Mouse (Mus musculus): ENCODE measurements at regions not wholly inside any gene's neighbourhood (a gene's known extent, or its start where the extent isn't known, plus 50 kb on each side); places are given as distances from the start of the nearest gene placed in this dataset.
A peak's percentile ranks its signal among the peaks of the same experiment; 100 is the strongest.

DNA sequence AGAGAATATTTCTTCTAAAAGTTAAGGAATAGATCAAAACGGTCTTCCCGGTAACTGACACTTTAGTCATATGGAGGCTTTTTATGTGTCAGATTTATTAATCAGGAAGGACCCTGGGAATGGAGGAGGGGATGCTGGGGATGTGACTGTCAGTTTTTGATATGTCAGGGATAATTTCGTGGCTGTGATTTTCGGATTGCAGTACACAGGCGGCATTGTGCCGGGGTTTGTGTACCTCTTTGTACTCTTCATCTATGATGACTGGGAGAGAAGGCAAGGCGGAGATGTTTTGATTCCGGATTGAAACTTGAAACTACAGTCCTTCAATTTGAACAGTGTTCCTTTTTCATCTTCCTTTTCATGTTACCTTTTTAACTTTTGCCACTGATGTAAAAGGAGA lies 344.2 kb downstream of the Mdfic start:
- no peak for DNase-seq (ENCODE audit: low read depth, low spot score)

DNA sequence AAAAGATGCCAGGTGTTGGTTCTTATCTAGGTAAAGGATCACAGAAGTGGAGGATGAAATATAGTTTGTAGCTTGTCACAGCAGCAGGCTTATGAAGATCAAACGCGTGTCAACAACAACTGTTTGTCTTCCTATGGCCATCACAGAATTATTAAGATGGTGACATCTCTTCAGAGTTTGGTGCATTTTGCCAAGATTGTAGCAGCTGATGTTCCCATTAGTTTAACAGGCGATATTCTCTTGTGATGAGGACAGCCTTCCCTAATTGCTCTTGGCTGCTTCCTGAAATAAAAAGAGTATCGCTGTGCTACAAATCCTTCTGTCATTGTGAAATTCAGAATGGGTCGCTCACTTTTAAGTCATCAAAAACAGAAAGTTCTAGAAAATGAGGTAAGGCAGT lies 344.7 kb downstream of the Mdfic start:
- no peak for DNase-seq (ENCODE audit: low read depth, low spot score)

DNA sequence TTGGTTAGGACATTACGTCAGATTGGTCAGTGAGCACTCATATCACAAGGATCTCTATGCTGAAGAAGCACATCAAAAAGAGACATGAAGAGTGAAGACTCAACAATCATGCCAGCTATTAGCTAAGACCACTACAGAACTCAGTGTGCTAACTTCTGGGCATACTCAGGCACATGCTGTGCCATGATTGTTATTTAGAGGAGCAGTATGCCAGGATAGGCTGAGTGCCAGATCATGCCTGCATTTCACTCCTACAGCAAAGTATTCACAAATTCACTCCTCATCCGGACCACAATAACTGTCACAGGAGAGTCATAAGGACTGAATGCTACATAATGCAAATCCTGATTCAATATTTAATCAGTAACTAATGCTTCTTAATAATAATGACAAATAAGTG lies 355.8 kb downstream of the Mdfic start:
- no peak for DNase-seq (ENCODE audit: low read depth, low spot score)

DNA sequence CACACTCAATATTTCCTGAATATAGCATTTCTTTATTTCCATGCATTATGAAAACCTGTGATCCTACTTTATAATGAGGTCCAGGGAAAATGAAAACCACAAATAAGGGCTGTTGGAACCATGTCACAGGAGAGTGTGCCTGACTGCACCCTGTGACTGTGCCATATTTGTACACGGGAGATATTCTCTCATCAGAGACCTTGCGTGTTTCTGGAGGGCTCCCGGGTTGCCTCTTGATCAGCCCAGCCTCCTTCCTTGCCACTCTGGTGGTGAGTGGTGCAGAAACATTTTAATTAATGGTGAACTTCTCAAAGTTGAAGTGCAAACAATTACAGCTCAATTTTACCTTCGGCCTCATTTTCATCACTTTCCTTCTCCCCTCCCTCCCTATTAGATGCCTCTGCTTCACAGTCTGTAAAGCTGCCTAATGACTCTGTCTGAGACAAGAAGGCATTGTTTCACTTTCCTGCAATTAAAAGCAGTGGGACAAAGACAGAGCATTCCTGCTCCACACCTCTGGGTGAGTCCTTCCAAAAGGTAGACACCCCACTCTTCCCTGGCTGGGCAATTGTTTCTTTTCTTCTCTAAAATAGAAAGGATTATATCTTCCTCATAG lies 356.8 kb downstream of the Mdfic start:
- no peak for DNase-seq (ENCODE audit: low read depth, low spot score)

DNA sequence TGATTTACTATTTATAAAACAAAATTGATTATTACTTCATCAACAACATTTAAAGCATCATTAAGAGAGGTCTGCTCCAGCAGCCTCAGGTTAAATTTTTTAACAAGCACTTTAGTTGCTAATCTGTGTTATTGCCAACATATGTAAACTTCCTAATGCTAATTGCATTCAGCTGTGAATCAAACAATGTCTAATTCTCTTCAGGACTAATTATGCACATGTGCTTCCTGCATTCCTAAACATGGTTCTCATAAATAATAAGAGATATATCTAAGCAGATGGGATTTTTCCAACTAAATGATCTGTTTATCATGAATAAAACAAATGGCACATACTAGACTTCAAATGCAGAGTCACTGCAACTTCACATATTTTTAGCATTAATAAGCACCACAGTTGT lies 357.5 kb downstream of the Mdfic start:
- no peak for DNase-seq (ENCODE audit: low read depth, low spot score)

DNA sequence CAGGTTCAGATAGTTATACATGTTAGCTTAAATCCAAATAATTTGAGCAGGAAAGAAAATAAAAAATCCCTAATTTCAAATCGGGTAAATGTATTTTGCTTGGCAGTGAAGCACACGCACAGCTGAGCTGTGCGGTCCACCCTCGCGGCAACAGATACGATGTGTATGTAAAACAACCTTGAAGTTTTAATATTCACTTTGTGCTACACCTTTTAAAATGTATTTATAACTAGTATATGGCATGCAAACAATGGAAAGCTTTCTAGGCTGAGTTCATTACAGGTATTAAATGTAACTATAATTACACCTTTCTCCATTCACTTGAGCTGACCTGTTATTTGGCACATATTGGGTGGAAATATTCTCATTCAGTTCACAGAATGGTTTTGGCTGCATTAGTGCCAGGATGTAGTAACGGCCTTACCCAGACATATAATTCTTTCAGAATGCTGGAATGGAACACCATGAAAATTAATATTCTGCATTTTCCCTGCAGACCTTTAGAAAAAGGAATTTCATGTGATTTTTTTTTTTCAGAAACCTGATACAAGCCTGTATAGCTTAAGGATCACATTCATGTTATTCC lies 366.6 kb downstream of the Mdfic start:
- DNase-seq (ENCODE audit: low read depth, low spot score) = no peak

DNA sequence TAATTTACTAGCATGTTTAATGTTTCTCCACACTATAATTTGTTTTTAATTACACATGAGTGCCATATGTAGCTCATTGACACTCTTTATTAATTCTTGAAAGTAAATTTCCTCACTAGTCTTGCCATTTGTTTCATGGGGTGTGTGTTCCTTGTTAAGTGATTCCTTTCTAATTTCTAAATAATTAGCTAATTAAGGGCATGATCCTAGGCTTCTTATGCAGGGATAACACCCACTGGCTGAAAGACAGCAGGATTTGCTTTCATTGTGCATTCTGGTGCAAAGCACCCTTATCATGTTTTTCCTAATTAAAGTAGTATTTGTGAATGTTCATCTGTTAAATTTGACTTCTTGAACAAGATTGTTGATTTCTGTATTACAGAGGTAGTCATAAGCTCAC lies 378.3 kb downstream of the Mdfic start:
- no peak for DNase-seq (ENCODE audit: low read depth, low spot score)

DNA sequence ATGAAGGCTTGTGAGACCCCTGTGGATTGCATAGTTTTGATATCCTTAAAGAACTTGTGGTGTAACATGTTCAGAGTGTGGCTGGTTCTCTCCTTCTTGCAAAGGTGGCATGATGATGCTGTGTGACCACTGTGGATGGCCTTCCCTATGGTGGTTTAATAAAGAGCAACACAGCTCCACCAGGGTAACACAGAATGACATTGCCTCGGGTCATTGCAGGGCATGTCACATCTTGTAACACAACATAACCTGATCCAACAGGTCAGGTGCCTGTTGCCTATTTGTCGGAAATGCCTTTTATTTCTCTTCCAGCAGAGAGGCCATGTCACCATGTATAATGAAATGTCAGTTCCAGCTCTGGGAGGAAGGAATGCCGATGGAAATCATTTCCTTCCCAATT lies 420.5 kb downstream of the Mdfic start:
- DNase-seq (ENCODE audit: low read depth, low spot score) = no peak

DNA sequence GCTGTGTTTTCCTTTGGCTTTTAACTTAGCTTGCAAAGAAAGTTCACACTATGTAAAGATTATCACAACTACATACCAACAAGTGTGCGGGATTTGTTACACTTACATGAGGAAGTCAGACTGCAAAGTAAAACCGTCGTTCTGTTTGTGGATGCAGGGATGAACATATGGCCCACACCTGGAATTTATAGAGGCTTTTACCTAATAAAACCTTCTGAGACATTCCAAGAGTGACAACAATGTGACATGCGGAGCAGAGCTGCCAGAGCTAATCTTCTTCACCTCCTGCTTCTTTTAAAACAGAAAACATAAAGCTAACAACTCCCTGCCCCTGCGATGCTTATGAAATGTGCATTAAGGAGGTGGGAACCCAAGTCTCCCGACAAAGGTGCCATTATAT lies 424.1 kb downstream of the Mdfic start:
- DNase-seq (ENCODE audit: low read depth, low spot score) = no peak

DNA sequence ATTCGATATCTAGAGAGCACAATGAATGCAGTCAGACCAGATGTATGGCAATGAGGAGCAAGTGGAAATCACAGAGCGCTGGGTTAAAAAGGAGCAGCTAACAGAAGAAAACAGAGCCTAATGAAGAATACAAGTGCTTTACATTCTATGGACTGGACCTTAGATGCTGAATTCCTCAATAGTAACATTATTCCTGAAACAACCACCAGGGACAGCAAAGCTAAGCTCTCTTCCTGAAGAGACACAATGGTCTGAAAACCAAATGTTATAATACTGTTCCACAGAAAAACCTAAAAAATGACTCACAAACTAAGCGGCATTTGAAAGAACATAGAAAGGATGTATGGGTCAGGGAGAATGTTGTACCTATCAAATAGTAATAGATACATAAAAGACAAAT lies 430.1 kb downstream of the Mdfic start:
- no peak for DNase-seq (ENCODE audit: low read depth, low spot score)

DNA sequence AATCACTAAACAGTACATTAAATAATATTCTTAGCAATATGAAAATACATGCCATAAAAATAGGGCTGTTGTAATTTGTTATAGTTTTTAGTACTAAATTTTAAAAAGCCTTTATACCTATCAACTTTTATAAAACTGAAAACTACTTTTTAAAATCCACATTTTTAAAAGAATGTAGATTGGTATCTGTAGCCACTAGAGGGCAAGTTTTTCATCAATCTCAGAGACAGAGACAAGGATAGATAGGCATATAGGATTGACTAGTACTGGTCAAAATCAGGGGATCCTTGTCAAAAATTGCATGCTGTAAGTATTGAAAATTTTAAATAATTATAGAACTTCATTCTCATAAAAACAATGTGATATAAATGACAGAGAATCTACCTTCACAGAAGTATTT lies 431.0 kb downstream of the Mdfic start:
- no peak for DNase-seq (ENCODE audit: low read depth, low spot score)

DNA sequence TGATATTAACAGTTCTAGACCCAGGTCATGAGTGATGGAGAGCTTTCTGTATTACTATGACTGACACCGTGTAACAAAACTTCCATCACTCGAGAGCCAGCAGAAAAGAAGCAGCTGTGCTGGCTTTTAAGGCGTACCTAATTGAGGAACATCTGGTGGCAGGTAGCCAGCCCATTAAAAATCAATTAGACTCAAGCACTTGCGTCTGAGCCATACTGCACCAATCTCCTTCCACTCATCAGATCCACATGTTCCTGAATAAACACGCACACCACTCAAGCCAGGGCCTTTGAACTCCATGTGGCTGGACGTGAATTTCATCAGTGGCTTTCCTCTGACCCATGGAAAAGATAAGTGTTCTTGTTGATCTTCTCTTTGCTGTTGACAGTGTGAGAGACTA lies 432.2 kb downstream of the Mdfic start:
- no peak for DNase-seq (ENCODE audit: low read depth, low spot score)

DNA sequence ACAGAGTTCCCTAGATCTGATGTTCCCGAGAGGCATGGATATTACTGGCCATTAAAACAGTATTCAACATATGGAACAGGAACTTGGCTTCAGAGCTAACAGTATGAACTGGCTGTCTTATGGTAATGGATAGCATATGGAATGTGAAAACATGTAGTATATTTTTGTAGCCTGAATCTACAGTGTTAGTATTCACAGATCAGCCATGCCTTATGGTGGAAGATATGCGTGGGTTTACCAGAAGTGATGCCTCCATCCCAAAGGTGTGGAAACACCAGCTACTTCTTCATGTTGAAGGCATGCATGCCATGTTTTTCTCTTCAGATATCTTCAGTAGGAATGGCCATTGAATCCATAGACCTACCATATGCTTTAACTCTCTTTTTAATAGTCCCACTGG lies 444.6 kb downstream of the Mdfic start:
- DNase-seq (ENCODE audit: low read depth, low spot score) = no peak

DNA sequence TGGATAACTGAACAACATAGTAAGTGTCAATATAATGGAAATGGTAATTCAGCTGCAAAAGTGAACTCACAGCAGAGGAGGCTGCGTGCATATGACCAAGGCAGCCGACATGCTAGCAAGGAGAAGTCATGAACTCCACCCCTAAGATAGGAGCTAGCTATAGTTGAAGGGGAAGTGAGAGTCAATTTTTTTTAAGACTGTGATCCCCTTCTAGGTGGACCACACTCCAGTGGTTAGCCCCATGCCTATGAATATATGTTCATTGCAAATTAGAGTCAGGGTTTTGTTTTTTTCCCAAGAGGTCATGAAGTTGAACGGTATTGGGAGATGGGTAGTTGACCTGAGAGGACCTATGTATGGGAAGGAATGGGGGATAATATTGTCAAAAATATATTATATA lies 451.4 kb downstream of the Mdfic start:
- no peak for DNase-seq (ENCODE audit: low read depth, low spot score)

DNA sequence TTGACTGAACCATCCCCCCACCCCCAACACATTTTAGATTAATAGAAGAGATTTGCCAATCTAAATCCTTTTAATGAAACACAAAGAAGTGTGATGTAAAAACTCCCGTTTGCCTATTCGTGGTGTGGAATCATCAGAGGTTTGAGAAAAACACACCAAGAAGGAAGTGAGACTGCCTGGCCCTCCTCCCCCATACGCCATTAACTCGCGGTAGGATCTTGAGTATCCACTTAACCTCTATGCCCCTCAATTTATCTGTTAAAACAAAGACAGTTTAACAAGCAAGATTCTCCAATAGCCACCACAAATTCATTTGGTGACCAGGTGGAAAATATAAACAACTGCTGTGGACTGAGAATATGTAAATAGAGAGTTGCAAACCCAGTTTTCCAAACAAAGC lies 456.9 kb downstream of the Mdfic start:
- DNase-seq (ENCODE audit: low read depth, low spot score) = no peak

DNA sequence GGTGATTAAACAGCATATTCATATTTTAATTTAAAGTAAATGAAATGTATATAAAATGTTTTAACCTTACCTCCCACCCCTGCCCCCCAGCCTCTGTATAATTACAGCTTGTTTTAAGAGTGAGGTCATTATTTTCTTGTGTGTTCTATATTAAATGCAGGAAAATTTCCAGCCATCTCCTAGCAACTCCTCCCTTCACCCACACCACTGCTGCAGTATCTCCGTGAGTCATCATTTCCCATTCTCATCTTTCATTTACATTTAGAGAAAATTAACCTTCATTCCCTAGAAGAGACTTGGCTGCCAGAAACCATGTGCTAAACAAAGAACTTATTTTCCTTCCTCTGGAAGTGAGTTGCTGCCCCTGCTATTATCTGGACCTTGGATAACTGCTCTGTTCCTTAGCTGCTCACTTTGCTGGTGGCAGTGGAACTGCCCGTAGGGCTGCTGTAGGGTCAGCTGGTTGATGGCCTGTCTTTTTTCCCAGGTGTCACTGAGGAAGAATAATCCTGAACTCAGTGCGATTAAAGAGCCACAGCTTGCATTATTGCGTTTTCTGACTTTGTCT lies 467.6 kb downstream of the Mdfic start:
- DNase-seq (ENCODE audit: low read depth, low spot score) = no peak

DNA sequence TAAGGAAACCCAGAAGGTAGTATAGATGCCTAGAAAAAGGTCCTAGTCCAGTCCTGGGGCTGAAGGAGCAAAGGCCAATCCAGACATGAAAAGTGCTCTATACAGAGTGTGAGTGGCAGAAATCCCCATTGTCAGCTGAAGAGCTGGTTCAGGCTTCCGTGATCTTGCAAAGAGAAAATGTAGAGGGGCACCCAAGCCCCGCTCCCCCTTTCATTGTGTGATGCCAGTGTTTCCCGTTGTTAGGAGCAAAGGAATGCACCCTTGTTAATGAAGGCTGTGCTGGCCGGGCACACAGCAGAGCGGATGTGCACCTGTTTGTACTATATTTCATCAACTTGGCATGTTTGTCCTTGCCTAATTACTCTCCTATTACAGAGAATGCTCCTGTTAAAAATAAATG lies 492.5 kb downstream of the Mdfic start:
- DNase-seq (ENCODE audit: low read depth, low spot score) = no peak

DNA sequence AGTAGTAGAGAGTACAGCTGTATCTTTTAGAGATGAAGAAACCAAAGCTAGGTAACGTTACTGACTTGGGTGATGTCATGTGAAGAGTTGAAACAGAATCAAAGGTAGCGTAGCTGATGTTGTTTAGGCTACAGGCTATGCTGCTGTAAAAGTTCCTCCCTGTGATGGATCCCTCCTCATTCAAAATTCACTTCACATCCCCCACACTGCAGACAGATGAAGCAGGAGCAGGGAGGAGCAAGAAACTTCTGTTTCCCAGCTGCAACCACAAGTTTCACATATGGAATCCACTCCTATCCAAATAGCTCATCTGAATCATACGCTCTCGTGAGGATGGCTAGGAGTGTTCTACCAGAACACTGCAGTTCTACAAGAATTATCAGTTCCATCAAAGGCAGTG lies 493.2 kb downstream of the Mdfic start:
- DNase-seq (ENCODE audit: low read depth, low spot score) = no peak

DNA sequence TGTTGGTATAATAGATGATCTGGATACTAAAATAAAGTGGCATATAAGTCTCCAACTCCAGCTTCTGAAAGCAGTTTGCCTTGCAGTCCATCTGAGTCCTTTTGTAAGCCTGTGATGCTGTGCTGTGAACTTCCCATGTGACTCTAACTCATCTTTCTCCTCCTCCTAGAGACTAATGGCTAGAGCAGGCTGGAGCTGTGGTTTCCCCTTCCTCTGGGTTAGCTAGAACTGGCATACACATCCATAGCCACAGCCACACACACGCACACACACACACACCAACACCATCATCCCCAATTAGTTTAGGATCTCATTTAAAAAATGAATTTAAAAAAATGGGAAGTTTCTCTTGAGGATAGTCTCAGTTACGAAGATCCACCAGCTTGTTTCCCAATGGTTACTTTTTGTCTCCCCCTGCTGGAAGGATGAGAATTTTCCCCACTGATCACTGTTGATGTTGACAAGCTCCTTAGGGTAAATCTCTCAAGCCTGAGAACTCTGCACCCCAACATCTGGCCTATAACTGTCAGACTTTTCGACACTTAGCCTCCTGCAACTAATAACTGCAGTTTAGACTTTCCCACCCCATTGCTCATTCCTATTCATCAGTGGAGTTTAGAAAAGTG lies 500.7 kb downstream of the Mdfic start:
- DNase-seq (ENCODE audit: low read depth, low spot score) = peak; percentile 21

Data from retina, postnatal 7 days (tissue).